Mouse (Mus musculus) midbrain, embryonic 13.5 days (tissue): Measurements from ENCODE around the gene Lzic. TPM values are rescaled to one million over a fixed set of nuclear protein-coding genes. Genes with fewer than 3 reads are reported as not detected.

ENCODE experiments used
- ATAC-seq: fragments of 200-750 bp; cut with Nextera tagmentation; 2 replicates; pipeline ENCODE4 v1.8.0; 2017; ENCODE audit warnings: mild to moderate bottlenecking, moderate TSS enrichment, moderate library complexity
- H3K27ac ChIP-seq: fragments of 300-500 bp; sonication (generic); 2 replicates; pipeline ENCODE4 v1.5.1; 2015; ENCODE audit warnings: inconsistent platforms, mild to moderate bottlenecking, moderate library complexity
- H3K27me3 ChIP-seq: fragments of 300-500 bp; sonication (generic); 2 replicates; pipeline ENCODE4 v1.6.1; 2015; ENCODE audit warnings: mild to moderate bottlenecking, inconsistent platforms
- H3K36me3 ChIP-seq: fragments of 300-500 bp; sonication (generic); 2 replicates; pipeline ENCODE4 v1.6.1; 2015; ENCODE audit warnings: mild to moderate bottlenecking, inconsistent platforms
- H3K4me1 ChIP-seq: fragments of 300-500 bp; sonication (generic); replicated peaks from 2 replicates; pipeline ENCODE4 v1.6.1; 2015; ENCODE audit warnings: inconsistent platforms
- H3K4me2 ChIP-seq: fragments of 300-500 bp; sonication (generic); replicated peaks from 2 replicates; pipeline ENCODE4 v1.6.1; 2015; ENCODE audit warnings: moderate library complexity, mild to moderate bottlenecking, inconsistent platforms
- H3K4me3 ChIP-seq: fragments of 300-500 bp; sonication (generic); replicated peaks from 2 replicates; pipeline ENCODE4 v1.5.1; 2015; ENCODE audit warnings: mild to moderate bottlenecking, inconsistent platforms
- H3K9ac ChIP-seq: fragments of 300-500 bp; sonication (generic); replicated peaks from 2 replicates; pipeline ENCODE4 v1.6.1; 2015; ENCODE audit warnings: mild to moderate bottlenecking, inconsistent platforms
- H3K9me3 ChIP-seq: fragments of 300-500 bp; sonication (generic); 2 replicates; pipeline ENCODE4 v1.6.1; 2016; ENCODE audit warnings: mild to moderate bottlenecking, inconsistent platforms
- WGBS: fragments of 180-500 bp; shearing (Covaris S2); methylation state at CpG from one replicate; pipeline ENCODE4 v1.1.7; 2015; 5-methylcytosine and 5-hydroxymethylcytosine counted together
- microRNA-seq: library from miRNA; unstranded; fragments of <30 nt; microRNA quantifications from one replicate; pipeline ENCODE4, GENCODE M21; 2016
- polyA plus RNA-seq: library from polyadenylated mRNA; unstranded; fragments of >200 nt; fragmentation: Nextera tagmentation; extraction: Ambion mirVana; gene quantifications from 2 replicates; pipeline ENCODE4 v1.2.1, GENCODE M21; 2015

Lzic gene
- polyA plus RNA-seq, 1 experiment from 2014 or later, result 45.5 TPM

- peaks cover 18% of the 10 kb centered on the region for H3K4me1 ChIP-seq
- no peak overlapping the region for H3K9ac ChIP-seq
- H3K36me3 ChIP-seq, result peaks cover 25% of the 10 kb centered on the region
- no peak overlapping the region for H3K4me3 ChIP-seq
- no peak for ATAC-seq
- H3K27ac ChIP-seq, result no peak overlapping the region
- H3K27me3 ChIP-seq, result no peaks in the 10 kb centered on the region
- WGBS, result 80% methylated on average over 12 of the region's 12 CpGs
- no peaks in the 10 kb centered on the region for H3K9me3 ChIP-seq
- H3K4me2 ChIP-seq, result no peak overlapping the region
These were observed 57.4 kb downstream of the Lzic start for GRCm38 (mm10) chr4:149542431-149542830.

GRCm38 (mm10) chr4:149542927-149543553, 58.0 kb downstream of the Lzic start:
- Histone ChIP-seq H3K36me3 (peaks cover 30% of the 10 kb centered on the region), H3K4me3 (no peak overlapping the region), H3K4me2 (no peak overlapping the region), H3K27ac (no peak overlapping the region; the same call in 1 of the 2 replicates), H3K9ac (no peak overlapping the region), H3K4me1 (peaks cover 18% of the 10 kb centered on the region), H3K9me3 (no peaks in the 10 kb centered on the region), H3K27me3 (no peaks in the 10 kb centered on the region)
- ATAC-seq, result peak; percentile 60; the same call in 1 of the 2 replicates
- 48% methylated on average over 10 of the region's 10 CpGs for WGBS

- Histone ChIP-seq H3K9ac (no peak overlapping the region), H3K36me3 (peaks cover 33% of the 10 kb centered on the region), H3K9me3 (no peaks in the 10 kb centered on the region), H3K4me1 (peaks cover 12% of the 10 kb centered on the region), H3K4me2 (no peak overlapping the region), H3K27me3 (no peaks in the 10 kb centered on the region), H3K4me3 (no peak overlapping the region), H3K27ac (no peak overlapping the region)
- ATAC-seq, result no peak
- WGBS, result 82% methylated on average over 8 of the region's 8 CpGs
These were observed 59.9 kb downstream of the Lzic start for GRCm38 (mm10) chr4:149544892-149545291.

Small RNAs within 50 kb of the gene (microRNA-seq; reads per million reads assigned to microRNA genes)
- gene Mir5616, result 1.9 reads per million

Other genes with a start within 250 kb of the Lzic start
- 160 and 164 TPM in 2 replicates for gene Kif1b, start 177.5 kb upstream of the Lzic start, polyA plus RNA-seq
- gene Ube4b, start 58.5 kb upstream of the Lzic start, polyA plus RNA-seq, result 56.5 and 65.4 TPM in 2 replicates
- gene Rbp7, start 30.3 kb upstream of the Lzic start, polyA plus RNA-seq, result not detected in 2 replicates
- 0.65 TPM in 1 of 2 replicates, not detected in the other for gene Tmem274, start 7.9 kb upstream of the Lzic start, polyA plus RNA-seq
- gene Nmnat1, start within 50 bp of the Lzic start, polyA plus RNA-seq, result 9.8 and 12.5 TPM in 2 replicates
- gene Ctnnbip1, start 33.0 kb downstream of the Lzic start, polyA plus RNA-seq, result 74.6 and 79.6 TPM in 2 replicates
- gene Clstn1, start 101.2 kb downstream of the Lzic start, polyA plus RNA-seq, result 41.9 and 61.9 TPM in 2 replicates
- 13.2 and 13.7 TPM in 2 replicates for gene Pik3cd, start 217.3 kb downstream of the Lzic start, polyA plus RNA-seq